Mouse (Mus musculus): ENCODE data around the gene Dock10.
"Not testable (repeated sequence)": the region's sequence is repeated elsewhere in the genome, so short reads cannot be mapped to it uniquely, and the experiment has no call there.

Dock10 gene

DNA sequence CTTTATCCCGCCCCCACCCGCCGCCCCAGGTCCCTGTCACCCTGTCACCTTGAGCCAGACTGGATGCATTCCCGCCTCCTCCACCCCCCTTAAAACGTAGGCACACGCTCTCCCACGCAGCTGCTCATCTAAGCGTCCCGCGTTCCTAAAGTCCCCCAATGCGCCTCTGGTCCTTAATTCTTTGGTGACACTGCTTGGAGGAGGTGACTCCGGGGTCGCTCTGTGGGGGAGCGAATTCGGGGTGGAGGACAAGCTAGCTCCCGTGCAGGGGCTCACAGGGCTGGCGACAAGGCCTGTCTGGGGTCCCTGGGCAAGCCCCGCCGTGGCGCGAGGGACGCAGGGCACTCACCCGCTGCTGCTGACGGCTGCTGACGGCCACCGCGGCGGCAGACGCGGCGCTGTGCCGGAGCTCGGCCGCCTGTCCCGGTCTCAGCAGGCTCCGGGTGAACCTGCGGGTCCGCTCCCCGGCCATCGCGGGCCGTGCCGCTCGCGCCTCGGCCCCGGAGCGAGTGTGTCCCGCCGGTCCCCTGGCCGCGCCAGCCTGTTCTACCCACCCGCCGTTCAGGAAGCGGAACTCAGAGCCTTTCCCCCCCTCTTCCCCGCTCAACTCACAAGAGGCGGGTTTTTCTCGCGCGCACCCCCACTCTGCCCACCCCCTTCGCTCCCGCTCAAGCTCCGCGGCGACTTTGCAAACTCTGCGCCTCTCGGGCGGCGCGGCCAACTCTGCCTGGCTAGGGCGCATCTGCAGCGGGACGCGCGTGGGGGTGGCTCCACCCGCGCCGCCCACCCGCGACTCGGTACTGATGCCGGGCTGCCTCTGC lies at the start of gene Dock10:
Gene Dock10 (minus strand): TSS at position 551 of the 821 bp plus-strand sequence.
- peak in 1 of 2 experiments; percentile 9 for DNase-seq (ENCODE audit: low spot score in 2 of 2)

DNA sequence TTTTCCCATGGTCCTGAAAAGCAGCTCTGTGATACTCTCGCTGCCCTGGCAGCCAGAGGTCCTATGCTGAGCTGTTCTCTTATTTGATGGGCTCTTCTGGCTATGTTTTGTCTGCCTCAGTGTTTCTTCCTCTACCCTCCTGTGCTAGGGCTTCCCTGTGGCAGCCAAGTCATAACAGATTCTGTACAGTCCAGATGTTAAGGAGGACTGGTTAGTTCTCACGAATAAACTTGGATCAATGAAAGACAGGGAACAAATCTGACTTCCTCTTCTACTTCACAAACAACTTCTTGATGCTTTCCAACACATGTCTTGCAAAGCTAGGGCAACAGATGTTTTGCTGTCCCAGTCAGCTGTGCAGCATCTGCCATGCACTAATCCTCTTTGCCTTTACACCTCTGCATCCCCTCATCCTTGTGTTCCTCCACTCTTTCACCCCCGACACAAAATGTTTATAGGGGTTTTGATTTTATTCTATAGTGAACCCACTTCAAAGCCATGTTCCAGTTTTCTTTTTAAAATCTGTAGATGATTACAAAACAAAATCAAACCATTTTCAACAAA lies 48.6 kb upstream of the Dock10 start:
- DNase-seq (ENCODE audit: low spot score in 2 of 2) = no peak

DNA sequence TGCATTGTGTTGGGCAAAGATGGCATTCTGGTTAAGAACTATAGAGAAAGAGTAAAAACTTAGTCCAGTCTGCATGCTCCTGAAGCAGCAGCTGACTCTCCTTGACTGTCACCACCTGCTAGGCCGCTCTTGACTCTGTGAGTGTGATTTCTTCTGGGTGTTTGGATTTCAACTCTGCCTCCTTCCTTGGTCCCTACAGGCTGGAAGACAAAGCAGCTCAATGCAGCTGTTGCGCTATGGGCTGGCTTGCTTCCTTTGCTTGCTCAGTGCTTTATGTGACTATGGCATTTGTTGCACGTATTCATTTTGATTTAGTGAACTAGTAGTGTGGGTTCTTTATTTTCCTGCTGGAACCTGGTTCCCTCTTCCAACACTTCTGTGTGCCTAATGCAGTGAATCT lies 43.7 kb upstream of the Dock10 start:
- DNase-seq (ENCODE audit: low spot score in 2 of 2) = no peak

DNA sequence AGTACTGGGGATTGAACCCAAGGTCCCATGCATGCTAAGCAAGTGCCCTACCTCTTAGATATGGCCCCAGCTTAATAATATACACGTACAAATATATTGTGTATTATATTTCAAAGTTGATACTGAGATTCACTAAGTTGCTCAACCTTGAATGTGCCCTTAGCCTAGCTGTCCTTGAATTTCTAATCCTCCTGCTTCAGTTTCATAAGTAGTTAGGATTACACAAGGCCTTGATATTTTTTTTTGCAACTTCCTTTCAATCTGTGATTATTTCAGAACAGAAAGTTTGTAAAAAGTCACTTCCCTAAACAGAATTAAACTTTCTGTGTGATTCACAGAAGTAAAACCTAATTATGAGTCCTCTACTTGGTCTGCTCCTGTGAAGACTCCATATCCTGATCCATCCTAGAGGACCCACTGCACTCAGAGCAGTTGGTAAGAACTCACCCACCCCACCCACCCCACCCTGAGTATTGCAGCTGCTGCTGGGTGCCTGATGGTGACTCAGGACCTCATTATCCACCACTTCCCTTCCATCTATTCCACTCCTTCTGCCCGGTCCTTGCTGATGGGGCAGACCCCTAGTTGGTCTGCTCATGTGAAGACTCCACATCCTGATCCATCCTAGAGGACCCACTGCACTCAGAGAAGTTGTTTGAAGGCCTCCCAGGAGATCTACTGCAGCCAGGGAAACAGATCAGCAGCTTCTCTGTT lies 26.9 kb upstream of the Dock10 start:
- DNase-seq (ENCODE audit: low spot score in 2 of 2) = no peak

DNA sequence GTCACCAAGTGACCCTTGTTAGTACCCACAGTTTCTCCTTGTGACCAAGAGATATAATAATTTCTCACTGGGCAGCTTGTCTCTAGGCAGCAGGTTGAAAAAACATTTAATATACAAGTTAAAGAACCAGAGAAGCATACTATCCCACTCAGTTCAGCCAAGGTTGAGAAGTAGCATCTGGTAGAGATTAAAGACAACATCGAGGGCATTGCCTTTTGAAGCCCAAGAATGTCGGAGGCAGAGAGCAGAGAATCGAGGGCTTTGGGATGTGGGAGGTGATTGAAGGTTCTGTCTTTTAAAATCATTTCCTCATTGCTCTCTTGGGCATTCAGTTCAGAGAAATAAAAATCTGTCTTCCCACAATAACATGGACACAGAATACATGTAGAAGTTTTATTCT lies 25.8 kb upstream of the Dock10 start:
- DNase-seq (ENCODE audit: low spot score in 2 of 2) = no peak

DNA sequence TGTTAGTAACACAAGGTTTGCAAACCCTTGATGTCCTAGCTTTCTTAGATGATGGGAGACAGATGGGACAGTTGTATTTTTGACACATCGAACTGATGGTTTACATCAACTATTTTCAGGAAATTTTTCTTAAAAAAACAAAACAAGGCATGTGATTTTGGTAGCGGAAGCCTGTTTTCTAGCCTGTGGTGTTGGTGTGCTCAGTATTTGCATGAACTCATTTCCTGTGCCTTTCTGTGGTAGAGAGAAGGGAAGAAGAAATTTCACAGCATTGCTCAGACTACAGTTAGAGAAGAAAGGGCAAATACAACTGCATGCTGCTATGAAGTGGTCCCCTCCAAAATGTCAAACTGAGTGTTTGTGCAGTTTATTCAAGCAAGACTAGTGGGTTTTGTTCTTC lies 7.2 kb upstream of the Dock10 start:
- no peak for DNase-seq (ENCODE audit: low spot score in 2 of 2)

DNA sequence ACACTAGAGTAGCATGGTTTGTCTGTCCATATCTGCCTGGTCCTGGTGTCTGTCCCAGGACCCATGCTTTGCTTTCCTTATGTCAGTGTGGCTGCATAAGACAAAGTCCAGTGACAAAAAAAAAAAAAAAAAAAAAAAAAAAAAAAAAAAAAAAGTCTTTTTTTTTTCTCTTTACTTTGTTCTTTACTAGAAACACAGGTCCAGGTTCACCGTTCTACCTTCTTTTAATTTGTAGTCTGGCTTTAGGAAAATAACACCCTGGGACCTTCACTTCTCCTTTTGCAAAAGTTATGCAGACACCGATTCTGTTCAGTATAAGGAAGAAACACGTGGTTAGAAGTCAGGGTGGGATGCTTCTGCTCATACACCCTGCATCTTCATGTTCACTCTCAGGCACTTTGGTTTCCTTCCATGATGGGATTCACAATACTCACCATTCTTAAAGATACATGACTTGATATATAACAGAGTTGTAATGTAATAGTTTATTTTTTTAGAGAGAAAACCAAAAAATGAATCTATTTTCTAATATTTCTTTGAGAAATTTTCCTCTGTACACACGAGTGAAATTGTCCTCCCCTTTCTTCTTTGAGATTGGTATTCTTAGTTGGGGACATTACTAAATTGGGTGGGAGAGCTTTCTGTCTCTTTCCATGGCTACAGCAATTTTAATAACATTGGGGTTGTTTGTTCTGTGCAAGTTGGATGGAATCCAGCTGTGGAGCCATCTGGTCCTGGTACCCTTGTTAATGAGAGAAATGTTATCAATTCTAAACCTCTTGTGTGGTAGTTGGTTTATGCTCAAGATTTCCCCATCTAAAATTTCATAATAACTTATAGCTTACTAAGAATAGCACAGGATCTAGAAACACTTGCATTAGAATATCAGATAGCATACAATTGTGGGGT lies 5.0 kb upstream of the Dock10 start:
- DNase-seq (ENCODE audit: low spot score in 2 of 2) = no peak

DNA sequence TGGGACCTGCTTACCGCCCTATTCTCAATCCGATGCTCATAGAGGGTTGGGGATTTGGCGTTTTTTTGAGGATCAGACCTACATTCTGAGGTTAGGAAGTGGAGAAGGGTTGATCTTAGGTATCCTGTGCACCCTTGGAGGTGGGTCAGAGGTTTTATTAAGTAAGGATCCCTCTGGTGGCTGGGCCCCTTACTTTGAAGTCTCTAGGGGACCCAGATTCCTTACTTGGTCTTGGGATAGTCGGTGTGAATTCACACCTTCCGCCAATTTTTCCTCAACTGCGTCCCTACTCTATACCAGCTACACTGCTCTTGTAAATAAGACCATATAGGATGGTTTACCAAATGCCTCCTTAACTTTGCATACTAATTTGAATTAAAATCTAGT lies 464 bp upstream of the Dock10 start:
- DNase-seq (ENCODE audit: low spot score in 2 of 2) = no peak

DNA sequence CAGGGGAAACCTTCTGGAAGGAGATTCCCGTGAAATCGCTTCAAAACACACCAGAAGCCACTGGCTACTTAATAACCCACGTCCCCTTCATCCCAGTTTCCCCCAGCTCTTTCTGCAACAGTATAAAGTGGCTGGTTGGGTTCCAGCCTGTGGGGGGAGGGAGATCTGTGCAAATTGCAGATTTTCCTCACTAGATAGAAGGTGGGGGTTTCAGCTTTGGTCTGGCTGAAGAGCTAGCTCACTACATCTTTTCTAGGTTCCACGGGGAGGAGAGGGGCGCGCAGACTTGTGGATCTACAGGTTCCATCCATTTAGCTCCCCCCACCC lies 714 bp downstream of the Dock10 start:
- DNase-seq (ENCODE audit: low spot score in 2 of 2) = no peak

DNA sequence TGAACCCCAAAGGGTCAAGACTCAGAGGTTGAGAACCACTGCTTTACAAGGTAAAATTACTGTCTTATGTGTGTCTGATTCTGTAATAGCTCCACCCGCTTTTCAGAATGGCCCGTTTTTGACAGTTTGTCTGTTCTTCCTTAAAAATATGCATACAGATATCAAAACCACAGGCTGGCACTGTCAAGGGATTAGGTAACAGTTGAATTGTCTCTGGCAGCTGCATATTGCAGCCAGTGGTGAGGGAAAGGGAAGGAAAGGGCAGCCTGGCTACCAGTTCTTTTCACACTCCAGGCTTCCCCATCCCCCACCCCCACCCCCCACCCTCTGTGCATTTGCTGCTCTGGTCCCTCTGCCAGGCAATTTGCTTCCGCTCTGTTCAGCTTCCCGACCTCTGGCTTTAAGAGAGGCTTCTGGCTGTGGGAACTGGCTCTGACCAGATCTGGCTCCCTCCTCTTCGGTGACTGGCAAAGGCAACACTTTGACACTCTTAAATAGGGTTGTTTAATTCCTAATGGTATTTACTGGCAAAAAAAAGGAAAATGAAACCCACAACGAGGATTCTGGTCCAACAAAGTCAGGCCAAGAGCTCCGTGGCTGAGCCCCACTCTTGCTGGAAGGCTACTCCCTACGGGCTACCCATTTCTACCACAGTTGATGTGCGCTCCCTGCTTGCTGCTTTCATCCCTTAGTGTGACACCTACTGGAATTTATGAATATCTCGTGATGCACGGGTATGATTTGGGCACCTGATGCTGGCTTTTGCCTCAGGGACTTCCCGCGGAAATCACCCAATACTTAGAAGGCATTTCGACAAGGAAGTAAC lies 1.3 kb downstream of the Dock10 start:
- DNase-seq (ENCODE audit: low spot score in 2 of 2) = peak in 1 of 2 experiments; percentile 13

DNA sequence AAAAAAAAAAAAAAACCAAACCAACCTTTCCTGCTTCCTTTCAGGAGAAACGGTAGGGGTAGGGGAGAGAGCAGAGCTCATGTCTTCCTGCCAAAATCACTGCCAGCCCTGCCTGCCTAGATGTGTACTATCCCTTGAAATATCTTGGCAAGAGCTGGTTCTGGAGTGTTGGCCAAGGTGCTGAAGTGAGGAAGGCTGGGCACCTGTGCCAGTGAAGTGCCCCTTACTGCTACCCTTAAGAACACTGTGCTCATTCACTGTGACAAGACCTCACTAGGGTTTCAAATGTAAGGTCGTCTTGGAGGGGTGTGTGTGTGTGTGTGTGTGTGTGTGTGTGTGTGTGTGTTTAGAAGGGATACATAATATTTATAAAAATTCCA lies 2.3 kb downstream of the Dock10 start:
- no peak for DNase-seq (ENCODE audit: low spot score in 2 of 2)

DNA sequence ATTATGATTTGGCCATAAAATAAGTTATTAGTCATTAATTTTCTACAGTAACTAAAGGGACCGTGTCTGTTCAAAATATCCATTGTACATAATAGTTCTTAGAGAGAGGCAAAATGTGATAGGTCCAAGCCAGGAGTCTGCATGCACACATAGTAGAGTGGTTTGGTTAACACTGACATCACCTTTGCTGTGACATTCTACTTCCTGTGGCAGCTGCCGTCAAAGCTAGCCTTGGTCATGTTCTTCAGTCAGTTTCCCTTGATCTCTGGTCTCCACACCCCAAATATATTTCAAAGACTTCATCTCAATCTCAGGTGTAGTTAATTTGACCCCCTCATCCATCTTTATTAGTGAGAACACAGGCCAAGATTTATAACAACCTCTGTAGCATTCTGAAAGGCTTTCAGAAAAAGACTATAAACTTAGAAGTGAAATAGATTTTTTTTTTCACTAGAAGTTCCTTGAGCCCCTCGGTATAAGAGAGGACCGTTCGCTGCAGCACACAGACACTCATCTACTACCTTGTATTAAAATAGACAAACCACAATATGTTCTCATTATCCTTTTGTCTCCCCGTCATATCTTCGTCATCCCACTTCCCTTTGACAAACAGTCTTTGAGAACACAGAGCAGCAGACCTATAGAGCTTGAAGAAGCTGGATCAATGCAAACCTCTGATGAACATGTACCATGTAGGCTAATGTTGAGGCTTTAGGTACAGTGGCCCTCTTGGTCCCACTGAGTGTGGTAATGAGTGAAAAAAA lies 2.8 kb downstream of the Dock10 start:
- no peak for DNase-seq (ENCODE audit: low spot score in 2 of 2)

DNA sequence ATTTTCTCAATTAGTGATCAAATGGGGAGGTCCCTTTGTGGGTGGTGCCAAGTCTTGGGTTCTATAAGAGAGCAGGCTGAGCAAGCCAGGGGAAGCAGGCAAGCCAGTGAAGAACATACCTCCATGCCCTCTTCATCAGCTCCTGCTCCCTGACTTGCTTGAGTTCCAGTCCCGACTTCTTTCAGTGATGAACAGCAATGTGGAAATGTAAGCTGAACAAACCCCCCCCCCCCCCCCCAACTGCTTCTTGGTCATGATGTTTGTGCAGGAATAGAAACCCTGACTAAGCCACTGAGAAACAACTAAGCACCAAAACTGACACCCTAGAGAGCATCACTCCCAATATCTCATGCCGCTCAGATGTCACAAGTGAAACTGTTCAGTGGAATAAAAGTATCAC lies 9.2 kb downstream of the Dock10 start:
- DNase-seq (ENCODE audit: low spot score in 2 of 2) = not testable (repeated sequence)

DNA sequence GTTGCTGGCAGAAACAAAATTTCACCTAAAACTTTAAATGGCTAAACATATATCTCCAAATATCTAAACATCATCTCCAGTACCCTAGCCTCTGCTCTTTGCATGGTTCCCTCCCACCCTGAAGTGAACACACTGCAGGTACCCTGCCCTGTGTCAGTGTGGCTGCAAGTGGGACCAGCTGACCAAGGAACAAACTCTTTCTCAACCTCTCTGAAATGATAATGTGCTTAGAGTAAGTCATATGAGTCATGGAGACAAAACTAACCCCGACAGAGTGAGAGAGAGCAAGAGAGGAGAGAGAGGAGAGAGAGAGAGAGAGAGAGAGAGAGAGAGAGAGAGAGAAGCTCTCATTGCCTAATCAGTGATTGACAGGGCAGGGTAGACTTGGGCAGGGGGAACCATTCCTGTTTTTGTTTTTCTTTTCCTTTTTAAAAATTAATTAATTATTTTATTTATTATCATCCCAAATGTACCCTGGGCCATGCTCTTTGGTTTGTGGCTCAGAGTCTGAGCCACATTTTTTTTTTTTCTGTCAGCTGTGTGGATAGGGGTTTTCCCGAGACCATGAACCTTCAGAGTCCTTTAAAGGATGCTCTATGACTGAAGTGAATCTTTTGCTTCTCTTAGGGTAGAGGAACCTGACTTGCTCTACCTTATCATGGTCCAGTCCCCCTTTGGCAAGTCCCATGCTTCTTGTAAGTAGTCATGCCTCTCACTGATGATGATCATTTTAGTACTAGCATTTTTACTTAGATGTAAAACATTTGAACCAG lies 11.4 kb downstream of the Dock10 start:
- DNase-seq (ENCODE audit: low spot score in 2 of 2) = no peak

DNA sequence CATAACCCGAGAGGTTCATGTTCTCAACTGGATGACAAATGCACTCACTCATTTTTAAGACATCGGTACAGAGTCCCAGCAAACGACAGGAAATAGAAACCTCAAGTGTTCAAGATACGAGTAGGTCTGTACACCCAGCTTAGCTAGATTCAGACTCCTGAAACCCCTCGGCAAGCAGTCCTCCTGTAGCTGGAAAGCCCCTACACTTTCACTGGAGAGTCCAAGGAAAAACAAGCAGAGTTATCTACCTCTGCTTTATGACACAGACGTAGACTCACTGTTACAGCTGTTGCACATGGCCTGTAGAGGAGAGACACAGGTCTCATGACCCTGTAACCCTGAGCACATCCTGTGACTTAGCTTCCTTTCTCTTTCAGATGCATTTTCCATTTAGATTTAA lies 12.1 kb downstream of the Dock10 start:
- no peak for DNase-seq (ENCODE audit: low spot score in 2 of 2)

DNA sequence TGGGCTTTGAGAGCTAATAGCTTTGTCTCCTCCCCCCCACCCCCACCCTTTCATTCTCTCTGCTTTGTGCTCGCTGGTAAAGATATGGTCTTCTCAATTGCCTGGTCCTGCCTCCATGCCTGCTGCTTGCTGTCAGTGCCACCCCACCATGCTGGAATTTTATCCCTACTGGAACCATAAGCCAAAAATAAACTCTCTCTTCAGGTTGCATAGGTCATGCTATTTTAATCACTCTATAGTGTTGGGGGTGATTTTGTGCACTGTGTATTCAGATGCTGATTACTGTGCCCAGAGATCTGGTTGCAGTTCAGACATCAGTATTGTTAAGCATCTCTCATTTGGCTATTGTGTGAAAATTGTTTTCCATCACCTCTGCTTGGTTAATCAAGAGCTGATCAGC lies 18.9 kb downstream of the Dock10 start:
- DNase-seq (ENCODE audit: low spot score in 2 of 2) = no peak

DNA sequence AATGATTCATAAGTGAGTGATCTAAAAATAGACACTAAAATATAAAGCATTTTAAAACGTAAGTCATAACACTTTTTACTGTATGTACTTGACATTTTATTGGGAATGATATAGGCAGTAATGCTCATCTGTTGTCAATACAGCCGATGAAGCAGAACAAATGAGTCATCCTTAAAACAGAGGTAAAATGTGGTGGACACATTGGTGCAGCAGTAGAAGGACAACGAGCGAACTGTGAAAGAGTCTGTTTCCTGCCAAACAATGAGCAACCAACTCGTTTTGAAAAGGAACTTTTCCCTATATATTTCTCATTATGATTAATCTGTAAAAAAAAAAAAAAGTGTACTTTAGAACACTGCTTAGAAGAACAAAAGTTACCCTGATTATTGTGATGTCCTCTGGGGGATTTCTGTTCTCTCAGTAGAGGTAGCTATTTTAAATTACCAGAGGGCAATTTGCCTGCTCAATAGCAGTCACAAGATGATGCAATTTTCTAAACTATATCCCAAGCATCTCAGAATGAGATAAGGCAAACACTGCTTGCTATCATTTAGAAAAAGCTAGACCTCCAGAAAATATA lies 20.4 kb downstream of the Dock10 start:
- no peak for DNase-seq (ENCODE audit: low spot score in 2 of 2)

DNA sequence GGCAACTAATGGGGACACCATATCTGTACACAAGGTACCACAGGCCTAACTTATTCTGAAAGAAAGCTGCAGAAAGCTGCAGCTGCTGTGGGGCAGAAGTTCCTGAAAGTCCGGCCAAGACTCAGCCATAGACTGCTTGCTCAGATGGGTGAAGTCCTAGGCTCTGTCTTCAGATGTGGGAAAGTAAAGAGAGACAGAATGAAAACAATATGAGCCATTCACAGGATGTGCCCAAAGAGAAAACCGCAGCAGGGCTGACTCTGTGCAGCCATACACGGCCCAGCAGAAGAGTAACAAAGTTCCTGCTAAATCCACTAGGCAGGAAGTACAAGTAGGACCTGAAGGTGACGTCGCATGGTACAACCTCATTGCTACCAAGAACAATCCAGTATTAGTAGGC lies 27.7 kb downstream of the Dock10 start:
- no peak for DNase-seq (ENCODE audit: low spot score in 2 of 2)

DNA sequence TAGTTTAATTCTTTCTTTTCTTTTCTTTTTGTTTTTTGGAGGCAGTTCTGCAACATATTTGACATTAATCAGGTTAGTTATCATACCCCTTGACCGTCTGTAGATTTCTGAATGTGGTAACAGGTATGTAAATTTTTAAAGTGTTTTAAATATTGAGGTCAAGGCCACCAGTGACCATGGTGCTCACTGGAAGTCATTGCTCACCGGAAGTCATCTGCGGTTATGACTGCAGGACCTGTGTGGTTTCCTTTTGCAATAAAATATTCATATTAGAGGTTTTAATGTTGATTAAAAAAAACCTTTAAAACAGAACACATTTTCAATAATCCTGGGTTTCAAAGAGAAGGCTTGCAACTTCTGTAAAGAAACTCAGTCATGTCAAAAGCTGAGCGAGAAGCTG lies 28.2 kb downstream of the Dock10 start:
- DNase-seq (ENCODE audit: low spot score in 2 of 2) = no peak
